Comparison of ENCODE assay signal across 15 mouse cellular contexts in genomic region chr3:10087511-10087910, GRCm38 (mm10). TPM values are rescaled to one million over a fixed set of nuclear protein-coding genes. Genes with fewer than 3 reads are reported as not detected.
A peak's percentile ranks its signal among the peaks of the same experiment; 100 is the strongest.
DNase-seq lines count a peak whose midpoint lies in the region; ATAC-seq and TF ChIP-seq lines count a peak whose summit lies in the region.
"Had no signal": no experiment of that assay in that cellular context is flagged by ENCODE, and none has a peak within 500 bp of the region (broad histone marks: within the 10 kb centered on the region; RNA-seq: fewer than 3 reads in every experiment).

No protein-coding gene starts in this region.

- no peak overlapping the region for H3K4me3 ChIP-seq in forebrain, postnatal 0 days (ENCODE audit: low read depth, low read length)
- no peak overlapping the region for H3K4me3 ChIP-seq in forebrain, embryonic 12.5 days (replicated peaks)
- H3K4me3 ChIP-seq in limb, embryonic 13.5 days, result no peak overlapping the region
- no peak overlapping the region for H3K4me3 ChIP-seq in limb, embryonic 10.5 days
- H3K4me3 ChIP-seq in stomach, embryonic 15.5 days (replicated peaks), result no peak overlapping the region
- H3K4me3 ChIP-seq in stomach, postnatal 0 days (ENCODE audit: low read depth, low read length), result no peak overlapping the region
- H3K4me3 ChIP-seq: liver, embryonic 15.5 days had no signal

- no peak for TF ChIP-seq CTCF in forebrain, postnatal 0 days (IDR thresholded peaks at IDR 0.05; ENCODE audit: low read depth)
- no peak for TF ChIP-seq CTCF in stomach, postnatal 0 days (IDR thresholded peaks at IDR 0.05; ENCODE audit: low read depth)

- TF ChIP-seq EP300 in stomach, postnatal 0 days (optimal IDR thresholded peaks at IDR 0.05), result no peak

- H3K4me1 ChIP-seq in forebrain, postnatal 0 days (ENCODE audit: insufficient read depth), result no peaks in the 10 kb centered on the region
- no peaks in the 10 kb centered on the region for H3K4me1 ChIP-seq in forebrain, embryonic 12.5 days
- H3K4me1 ChIP-seq in limb, embryonic 13.5 days, result peaks cover 19% of the 10 kb centered on the region
- peaks cover 16% of the 10 kb centered on the region for H3K4me1 ChIP-seq in limb, embryonic 10.5 days
- H3K4me1 ChIP-seq in stomach, embryonic 15.5 days, result no peaks in the 10 kb centered on the region
- no peaks in the 10 kb centered on the region for H3K4me1 ChIP-seq in stomach, postnatal 0 days (replicated peaks; ENCODE audit: control insufficient read depth, insufficient read depth)

- H3K27ac ChIP-seq in forebrain, postnatal 0 days (ENCODE audit: low read depth, low read length), result no peak overlapping the region
- H3K27ac ChIP-seq in forebrain, embryonic 12.5 days, result no peak overlapping the region
- H3K27ac ChIP-seq in limb, embryonic 13.5 days, result no peak overlapping the region
- H3K27ac ChIP-seq in limb, embryonic 10.5 days, result no peak overlapping the region
- no peak overlapping the region for H3K27ac ChIP-seq in stomach, embryonic 15.5 days
- H3K27ac ChIP-seq in stomach, postnatal 0 days (replicated peaks), result no peak overlapping the region
- H3K27ac ChIP-seq: liver, embryonic 15.5 days had no signal

- 0 out of 2 replicates have a peak overlapping the region, but pooled peaks have one; percentile 35 for H3K4me2 ChIP-seq in forebrain, postnatal 0 days (ENCODE audit: low read depth)
- H3K4me2 ChIP-seq in forebrain, embryonic 12.5 days, result no peak overlapping the region
- peak overlapping the region; percentile 50 for H3K4me2 ChIP-seq in limb, embryonic 13.5 days (replicated peaks)
- 0 out of 2 replicates have a peak overlapping the region, but pooled peaks have one; percentile 44 for H3K4me2 ChIP-seq in stomach, embryonic 15.5 days
- H3K4me2 ChIP-seq in stomach, postnatal 0 days (replicated peaks; ENCODE audit: low read depth), result no peak overlapping the region
- H3K4me2 ChIP-seq: liver, embryonic 15.5 days had no signal

- no peak overlapping the region for H3K9ac ChIP-seq in forebrain, postnatal 0 days
- H3K9ac ChIP-seq in forebrain, embryonic 12.5 days, result no peak overlapping the region
- H3K9ac ChIP-seq in limb, embryonic 13.5 days, result no peak overlapping the region
- H3K9ac ChIP-seq in stomach, embryonic 15.5 days, result no peak overlapping the region
- H3K9ac ChIP-seq in stomach, postnatal 0 days (ENCODE audit: low read length), result no peak overlapping the region
- H3K9ac ChIP-seq: liver, embryonic 15.5 days had no signal

- no peak for ATAC-seq in forebrain, postnatal 0 days
- no peak for ATAC-seq in forebrain, embryonic 12.5 days (ENCODE audit: low FRiP score)
- ATAC-seq in limb, embryonic 13.5 days (ENCODE audit: low FRiP score, low read depth), result no peak
- ATAC-seq in stomach, embryonic 15.5 days (ENCODE audit: insufficient read depth, low FRiP score, low read depth), result no peak
- no peak for ATAC-seq in stomach, postnatal 0 days (ENCODE audit: low FRiP score, low TSS enrichment)

- H3K9me3 ChIP-seq in forebrain, postnatal 0 days (ENCODE audit: low read length), result no peaks in the 10 kb centered on the region
- H3K9me3 ChIP-seq in forebrain, embryonic 12.5 days, result no peaks in the 10 kb centered on the region
- peaks cover 3% of the 10 kb centered on the region; the same call in 1 of the 2 replicates for H3K9me3 ChIP-seq in limb, embryonic 13.5 days
- no peaks in the 10 kb centered on the region for H3K9me3 ChIP-seq in limb, embryonic 10.5 days (replicated peaks)
- no peaks in the 10 kb centered on the region for H3K9me3 ChIP-seq in stomach, embryonic 15.5 days
- H3K9me3 ChIP-seq in stomach, postnatal 0 days (ENCODE audit: control insufficient read depth, low read length), result no peaks in the 10 kb centered on the region
- H3K9me3 ChIP-seq: liver, embryonic 15.5 days had no signal

- no peak for DNase-seq in forebrain, postnatal 0 days
- DNase-seq in limb, embryonic 10.5 days (ENCODE audit: low spot score), result no peak
- DNase-seq in stomach, postnatal 0 days (ENCODE audit: low spot score), result no peak
- no peak for DNase-seq in adrenal gland, postnatal 25 days
- no peak for DNase-seq in kidney, adult 8-10 months
- DNase-seq: adrenal gland, adult 2 months; cerebellum, adult 11 months; heart, postnatal 10 days; kidney, postnatal 25 days; right cerebral cortex, postnatal 14 days; thymus, postnatal 25 days had no signal

- no peaks in the 10 kb centered on the region for H3K36me3 ChIP-seq in forebrain, postnatal 0 days (ENCODE audit: insufficient read depth)
- no peaks in the 10 kb centered on the region for H3K36me3 ChIP-seq in forebrain, embryonic 12.5 days (replicated peaks)
- no peaks in the 10 kb centered on the region for H3K36me3 ChIP-seq in limb, embryonic 13.5 days
- H3K36me3 ChIP-seq in limb, embryonic 10.5 days, result no peaks in the 10 kb centered on the region
- H3K36me3 ChIP-seq in stomach, embryonic 15.5 days, result no peaks in the 10 kb centered on the region
- H3K36me3 ChIP-seq in stomach, postnatal 0 days (ENCODE audit: control insufficient read depth, insufficient read depth, low read length), result no peaks in the 10 kb centered on the region
- H3K36me3 ChIP-seq: liver, embryonic 15.5 days had no signal

- H3K27me3 ChIP-seq in forebrain, postnatal 0 days (ENCODE audit: insufficient read depth, low read length), result no peaks in the 10 kb centered on the region
- H3K27me3 ChIP-seq in forebrain, embryonic 12.5 days, result no peaks in the 10 kb centered on the region
- peaks cover 3% of the 10 kb centered on the region for H3K27me3 ChIP-seq in limb, embryonic 13.5 days
- H3K27me3 ChIP-seq in limb, embryonic 10.5 days (ENCODE audit: low read depth, poor library complexity, severe bottlenecking), result peaks cover 5% of the 10 kb centered on the region
- no peaks in the 10 kb centered on the region; the same call in 1 of the 2 replicates for H3K27me3 ChIP-seq in stomach, embryonic 15.5 days (replicated peaks)
- H3K27me3 ChIP-seq in stomach, postnatal 0 days (ENCODE audit: control insufficient read depth, insufficient read depth, low read length), result no peaks in the 10 kb centered on the region

- 92% methylated on average over 8 of the region's 8 CpGs for WGBS in forebrain, postnatal 0 days
- WGBS in forebrain, embryonic 12.5 days, result 92% methylated on average over 8 of the region's 8 CpGs
- 87% methylated on average over 8 of the region's 8 CpGs for WGBS in limb, embryonic 13.5 days
- WGBS in limb, embryonic 10.5 days, result 95% methylated on average over 8 of the region's 8 CpGs
- WGBS in stomach, embryonic 15.5 days, result 89% methylated on average over 8 of the region's 8 CpGs
- 88% methylated on average over 8 of the region's 8 CpGs for WGBS in stomach, postnatal 0 days

RNA-seq across cellular contexts. Expression of gene Gm9833, which starts 0.4 kb away (rescaled TPM):
- total RNA-seq in forebrain, postnatal 0 days (2014; rRNA removed), result 11.3 and 12.2 TPM in 2 replicates
- 4.8 and 5.7 TPM in 2 replicates for polyA plus RNA-seq in forebrain, postnatal 0 days (2015; fragmentation: Nextera tagmentation; extraction: Ambion mirVana)
- polyA plus RNA-seq in forebrain, embryonic 12.5 days (2016; fragmentation: Nextera tagmentation; extraction: Ambion mirVana), result 5.8 and 11.0 TPM in 2 replicates
- polyA plus RNA-seq in limb, embryonic 13.5 days (2015; fragmentation: Nextera tagmentation; extraction: Ambion mirVana), result 3.5 and 3.9 TPM in 2 replicates
- polyA plus RNA-seq in limb, embryonic 10.5 days (2016; fragmentation: Nextera tagmentation; extraction: Ambion mirVana), result 3.5 and 4.5 TPM in 2 replicates
- 2.4 and 3.8 TPM in 2 replicates for polyA plus RNA-seq in stomach, embryonic 15.5 days (2015; fragmentation: Nextera tagmentation; extraction: Ambion mirVana)
- 0.69 and 0.75 TPM in 2 replicates for polyA plus RNA-seq in stomach, postnatal 0 days (2015; fragmentation: Nextera tagmentation; extraction: Ambion mirVana)
- 3.3 and 4.0 TPM in 2 replicates for total RNA-seq in adrenal gland, postnatal 25 days (2021)
- polyA plus RNA-seq: adrenal gland, adult 2 months had no signal

Comparison
In these comparisons a context has a peak if more than half of its experiments do, and no peak if none do; other contexts are left out.
1. H3K4me2 ChIP-seq: peak in forebrain, postnatal 0 days (single experiment), limb, embryonic 13.5 days (single experiment) and stomach, embryonic 15.5 days (single experiment); none in forebrain, embryonic 12.5 days (single experiment) and stomach, postnatal 0 days (single experiment).